Mouse (Mus musculus): ENCODE measurements around the gene C130060K24Rik. TPM values are rescaled to one million over a fixed set of nuclear protein-coding genes. Genes with fewer than 3 reads are reported as not detected.

Gene C130060K24Rik
- polyA plus RNA-seq, 1 experiment from 2014 or later = 4.8 TPM

DNA sequence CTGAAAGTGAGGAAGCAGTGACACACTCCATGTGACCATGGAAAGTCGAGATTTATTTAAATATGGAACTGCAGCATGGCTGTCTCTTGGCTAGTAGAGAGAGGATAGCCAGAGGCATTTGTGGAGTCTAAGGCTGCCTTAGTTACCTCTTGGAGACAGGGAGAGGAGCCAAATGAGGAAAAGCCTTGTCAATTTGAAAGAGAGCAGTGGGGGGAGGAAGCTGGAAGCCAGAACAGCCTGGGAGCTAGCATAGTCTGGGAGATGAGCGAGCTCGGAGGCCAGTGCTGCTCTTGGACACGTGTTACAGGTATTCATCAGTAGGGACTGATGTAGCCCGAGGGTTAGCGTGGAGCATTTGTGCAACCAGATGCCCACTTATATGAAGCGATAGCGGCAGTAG is 46.2 kb downstream of the C130060K24Rik start:
- Histone ChIP-seq H3K27me3 (ENCODE audit: control insufficient read depth, insufficient read depth, low read length) (no peaks in the 10 kb centered on the region), H3K9me3 (ENCODE audit: control insufficient read depth, low read length) (no peaks in the 10 kb centered on the region), H3K9ac (ENCODE audit: low read length) (no peak overlapping the region), H3K4me2 (no peak overlapping the region), H3K4me1 (ENCODE audit: control insufficient read depth, insufficient read depth, low read length) (no peaks in the 10 kb centered on the region), H3K27ac (ENCODE audit: low read depth, low read length) (no peak overlapping the region), H3K36me3 (ENCODE audit: control insufficient read depth, insufficient read depth, low read length) (no peaks in the 10 kb centered on the region), H3K4me3 (ENCODE audit: low read depth, low read length) (no peak overlapping the region)
- ATAC-seq (ENCODE audit: low FRiP score) = no peak
- DNase-seq (ENCODE audit: low spot score, missing footprints) = no peak
- WGBS = 83% methylated on average over 8 of the region's 8 CpGs

DNA sequence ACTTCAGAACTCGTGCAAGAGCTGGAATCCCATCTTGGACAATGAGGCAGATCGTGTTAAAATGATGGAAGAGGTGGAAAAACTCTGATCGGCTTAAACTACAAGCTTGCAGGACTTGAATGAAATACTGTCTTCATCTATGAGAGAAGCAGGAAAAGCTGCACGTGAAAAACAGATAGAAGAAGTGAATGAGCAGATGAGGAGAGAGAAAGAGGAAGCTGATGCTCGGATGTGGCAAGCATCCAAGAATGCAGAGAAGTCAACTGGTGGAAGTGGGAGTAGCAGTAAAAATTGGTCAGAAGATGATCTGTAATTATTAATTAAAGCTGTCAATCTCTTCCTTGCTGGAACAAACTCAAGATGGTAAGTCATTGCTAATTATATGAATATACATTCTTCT is 52.3 kb downstream of the C130060K24Rik start:
- no peak for DNase-seq (ENCODE audit: low spot score, missing footprints)
- H3K4me1 ChIP-seq (ENCODE audit: control insufficient read depth, insufficient read depth, low read length) = no peaks in the 10 kb centered on the region
- H3K9ac ChIP-seq (ENCODE audit: low read length) = no peak overlapping the region
- ATAC-seq (ENCODE audit: low FRiP score) = no peak
- H3K9me3 ChIP-seq (ENCODE audit: control insufficient read depth, low read length) = no peaks in the 10 kb centered on the region
- WGBS = 87% methylated on average over 5 of the region's 5 CpGs
- H3K4me2 ChIP-seq = no peak overlapping the region
- H3K27ac ChIP-seq (ENCODE audit: low read depth, low read length) = no peak overlapping the region
- no peaks in the 10 kb centered on the region for H3K36me3 ChIP-seq (ENCODE audit: control insufficient read depth, insufficient read depth, low read length)
- H3K4me3 ChIP-seq (ENCODE audit: low read depth, low read length) = no peak overlapping the region
- no peaks in the 10 kb centered on the region for H3K27me3 ChIP-seq (ENCODE audit: control insufficient read depth, insufficient read depth, low read length)

DNA sequence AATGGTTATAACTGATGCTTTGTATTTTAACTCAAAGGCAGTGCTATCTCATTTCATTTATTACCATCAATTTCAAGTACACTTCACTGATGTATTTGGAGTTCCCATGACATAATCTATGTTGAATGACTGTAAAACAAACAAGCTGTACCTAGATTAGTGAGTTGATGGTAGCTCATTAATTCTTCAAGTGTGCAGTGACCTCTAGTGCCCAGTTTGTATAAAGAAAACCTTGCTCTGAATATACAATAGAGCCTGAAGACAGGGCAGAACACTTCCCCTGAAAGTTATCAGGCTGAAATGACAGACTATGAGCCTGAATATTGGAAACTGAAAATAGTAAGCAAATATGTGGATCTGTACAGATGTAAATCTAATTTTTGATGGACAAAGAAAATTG is 72.6 kb downstream of the C130060K24Rik start:
- ATAC-seq (ENCODE audit: low FRiP score) = peak; percentile 85
- H3K4me2 ChIP-seq = no peak overlapping the region
- no peaks in the 10 kb centered on the region for H3K4me1 ChIP-seq (ENCODE audit: control insufficient read depth, insufficient read depth, low read length)
- DNase-seq (ENCODE audit: low spot score, missing footprints) = no peak
- H3K9ac ChIP-seq (ENCODE audit: low read length) = no peak overlapping the region
- no peak overlapping the region for H3K27ac ChIP-seq (ENCODE audit: low read depth, low read length)
- H3K9me3 ChIP-seq (ENCODE audit: control insufficient read depth, low read length) = no peaks in the 10 kb centered on the region
- H3K4me3 ChIP-seq (ENCODE audit: low read depth, low read length) = no peak overlapping the region
- no peaks in the 10 kb centered on the region for H3K27me3 ChIP-seq (ENCODE audit: control insufficient read depth, insufficient read depth, low read length)
- no peaks in the 10 kb centered on the region for H3K36me3 ChIP-seq (ENCODE audit: control insufficient read depth, insufficient read depth, low read length)

DNA sequence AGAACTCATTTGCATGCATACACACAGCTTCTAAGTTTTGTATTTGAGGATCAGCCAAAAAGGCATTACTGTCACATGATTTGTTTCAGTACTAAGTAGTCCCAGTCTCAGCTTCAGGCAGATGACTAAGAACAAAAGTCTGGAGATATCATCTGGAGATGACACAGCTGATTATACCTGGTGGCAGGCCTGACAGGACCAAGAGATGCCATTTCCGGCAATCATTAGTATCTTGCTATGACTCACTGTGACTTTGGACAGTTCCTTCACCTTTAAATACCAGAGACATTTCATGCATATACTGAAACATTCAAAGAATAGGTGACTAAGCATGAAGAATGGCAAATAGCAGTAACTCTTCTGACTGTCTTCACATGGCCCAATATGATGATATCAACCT is 84.4 kb downstream of the C130060K24Rik start:
- no peak for ATAC-seq (ENCODE audit: low FRiP score)
- Histone ChIP-seq H3K9me3 (ENCODE audit: control insufficient read depth, low read length) (no peaks in the 10 kb centered on the region), H3K27ac (ENCODE audit: low read depth, low read length) (no peak overlapping the region), H3K9ac (ENCODE audit: low read length) (no peak overlapping the region), H3K4me3 (ENCODE audit: low read depth, low read length) (no peak overlapping the region), H3K36me3 (ENCODE audit: control insufficient read depth, insufficient read depth, low read length) (no peaks in the 10 kb centered on the region), H3K4me2 (no peak overlapping the region), H3K27me3 (ENCODE audit: control insufficient read depth, insufficient read depth, low read length) (no peaks in the 10 kb centered on the region), H3K4me1 (ENCODE audit: control insufficient read depth, insufficient read depth, low read length) (no peaks in the 10 kb centered on the region)
- no peak for DNase-seq (ENCODE audit: low spot score, missing footprints)
- WGBS = 97% methylated on average over 1 of the region's 1 CpGs

DNA sequence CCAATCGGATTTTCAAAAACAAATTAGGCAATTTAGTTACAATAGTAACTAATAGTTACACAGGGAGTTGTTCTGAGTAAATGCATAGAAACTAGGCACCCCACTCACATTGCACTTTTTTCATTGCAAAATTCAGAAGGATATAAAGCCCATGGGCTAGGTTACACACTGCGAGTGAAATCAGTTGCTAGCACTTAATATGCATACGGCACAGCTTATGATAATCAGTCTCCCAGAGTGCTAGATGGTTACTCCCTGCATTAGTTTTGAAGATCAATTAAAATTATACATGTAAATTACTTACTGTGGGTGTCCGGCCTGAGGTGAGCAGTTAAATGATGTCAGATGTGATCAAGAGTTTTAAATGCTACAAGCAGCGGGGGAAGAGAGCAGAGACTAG is 89.4 kb downstream of the C130060K24Rik start:
- no peak overlapping the region for H3K27ac ChIP-seq (ENCODE audit: low read depth, low read length)
- no peaks in the 10 kb centered on the region for H3K27me3 ChIP-seq (ENCODE audit: control insufficient read depth, insufficient read depth, low read length)
- H3K4me1 ChIP-seq (ENCODE audit: control insufficient read depth, insufficient read depth, low read length) = no peaks in the 10 kb centered on the region
- no peak for ATAC-seq (ENCODE audit: low FRiP score)
- no peak for DNase-seq (ENCODE audit: low spot score, missing footprints)
- H3K36me3 ChIP-seq (ENCODE audit: control insufficient read depth, insufficient read depth, low read length) = no peaks in the 10 kb centered on the region
- H3K9ac ChIP-seq (ENCODE audit: low read length) = no peak overlapping the region
- no peaks in the 10 kb centered on the region for H3K9me3 ChIP-seq (ENCODE audit: control insufficient read depth, low read length)
- no peak overlapping the region for H3K4me3 ChIP-seq (ENCODE audit: low read depth, low read length)
- H3K4me2 ChIP-seq = no peak overlapping the region
- 82% methylated on average over 5 of the region's 5 CpGs for WGBS

DNA sequence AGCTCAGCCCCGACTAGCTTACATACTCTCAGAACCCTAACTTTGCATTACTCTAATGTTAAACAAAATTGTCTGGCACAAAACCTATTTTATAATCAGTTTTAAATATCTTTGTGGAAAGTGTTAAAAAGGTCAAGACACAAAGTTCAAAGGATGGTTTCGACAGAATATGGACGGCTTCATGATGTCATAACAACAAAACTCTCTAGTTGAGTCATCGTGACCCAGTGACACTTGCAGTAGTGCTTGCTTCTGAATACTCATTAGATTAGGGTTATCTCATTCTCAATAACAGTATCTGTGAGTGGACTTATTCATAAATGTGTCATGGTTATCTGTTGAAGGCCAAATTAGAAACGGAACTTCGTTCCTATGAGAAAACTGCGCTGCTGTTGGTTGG is 91.5 kb downstream of the C130060K24Rik start:
- Histone ChIP-seq H3K36me3 (ENCODE audit: control insufficient read depth, insufficient read depth, low read length) (no peaks in the 10 kb centered on the region), H3K9ac (ENCODE audit: low read length) (no peak overlapping the region), H3K27ac (ENCODE audit: low read depth, low read length) (no peak overlapping the region), H3K27me3 (ENCODE audit: control insufficient read depth, insufficient read depth, low read length) (no peaks in the 10 kb centered on the region), H3K9me3 (ENCODE audit: control insufficient read depth, low read length) (no peaks in the 10 kb centered on the region), H3K4me1 (ENCODE audit: control insufficient read depth, insufficient read depth, low read length) (no peaks in the 10 kb centered on the region), H3K4me3 (ENCODE audit: low read depth, low read length) (no peak overlapping the region), H3K4me2 (no peak overlapping the region)
- DNase-seq (ENCODE audit: low spot score, missing footprints) (no peak), ATAC-seq (ENCODE audit: low FRiP score) (no peak)
- 91% methylated on average over 7 of the region's 7 CpGs for WGBS

DNA sequence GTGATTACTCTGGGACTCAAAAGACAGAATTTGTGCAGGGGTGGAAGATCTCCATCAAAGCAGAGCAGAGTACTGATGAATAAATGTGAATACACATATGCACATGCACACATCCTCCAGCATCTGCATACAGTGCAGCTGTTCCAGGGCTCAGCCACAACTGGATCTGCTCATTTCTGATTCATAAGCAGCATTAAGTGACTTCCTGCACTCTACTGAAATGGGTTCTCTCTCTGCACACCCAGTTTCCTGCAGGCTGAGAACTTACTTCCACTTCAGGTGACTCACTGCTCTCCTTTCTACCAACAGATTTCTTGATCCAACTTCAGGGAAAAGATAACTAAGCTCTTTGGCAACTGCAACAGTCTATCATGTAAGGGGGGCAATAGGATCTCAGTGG is 117.9 kb downstream of the C130060K24Rik start:
- Histone ChIP-seq H3K9me3 (ENCODE audit: control insufficient read depth, low read length) (no peaks in the 10 kb centered on the region), H3K4me2 (no peak overlapping the region), H3K4me3 (ENCODE audit: low read depth, low read length) (no peak overlapping the region), H3K9ac (ENCODE audit: low read length) (no peak overlapping the region), H3K27me3 (ENCODE audit: control insufficient read depth, insufficient read depth, low read length) (no peaks in the 10 kb centered on the region), H3K27ac (ENCODE audit: low read depth, low read length) (no peak overlapping the region), H3K4me1 (ENCODE audit: control insufficient read depth, insufficient read depth, low read length) (no peaks in the 10 kb centered on the region), H3K36me3 (ENCODE audit: control insufficient read depth, insufficient read depth, low read length) (no peaks in the 10 kb centered on the region)
- no peak for ATAC-seq (ENCODE audit: low FRiP score)
- no peak for DNase-seq (ENCODE audit: low spot score, missing footprints)

Other genes with a start within 250 kb of the C130060K24Rik start
- gene Hpgds, start 236.2 kb upstream of the C130060K24Rik start, polyA plus RNA-seq (2014; fragmentation: Nextera tagmentation; extraction: Ambion mirVana) = 11.1 and 11.2 TPM in 2 replicates
- 0.08 TPM in 1 of 2 replicates, not detected in the other for gene Tnip3, start 144.2 kb downstream of the C130060K24Rik start, polyA plus RNA-seq (2014; fragmentation: Nextera tagmentation; extraction: Ambion mirVana)

All from midbrain, embryonic 11.5 days (tissue).